Mouse (Mus musculus): Measurements from ENCODE around the gene Fbxl13.

DNA sequence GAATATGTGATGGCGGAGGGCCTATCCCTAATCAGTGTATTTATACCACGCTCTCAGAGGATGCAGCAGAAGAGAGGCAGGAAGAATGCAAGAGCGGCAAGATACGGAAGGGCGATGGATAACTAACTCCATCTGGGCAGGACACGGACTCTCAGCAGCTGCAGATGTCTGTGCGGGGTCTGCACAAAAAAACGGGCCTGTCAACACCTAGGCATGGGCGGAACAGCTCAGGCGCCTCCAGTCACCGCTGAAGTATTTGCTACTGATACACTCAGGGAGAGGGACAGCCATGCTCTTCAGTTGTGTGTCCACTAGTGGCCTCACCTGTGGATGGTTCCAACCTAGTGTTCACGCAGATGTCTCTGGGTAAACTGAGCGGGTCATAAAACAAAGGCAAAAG, 57.2 kb downstream of the Fbxl13 start:
- no peak for TF ChIP-seq EP300 (IDR thresholded peaks at IDR 0.05; ENCODE audit: insufficient read depth, low read depth, low read length)
- no peak for TF ChIP-seq POLR2A (IDR thresholded peaks at IDR 0.05; ENCODE audit: insufficient read depth, low read length)
- no peak for TF ChIP-seq CTCF (IDR thresholded peaks at IDR 0.05; ENCODE audit: low read depth, low read length)
